Mouse (Mus musculus) stomach, postnatal 0 days (tissue): ENCODE results near the gene Mrpl34. TPM values are rescaled to one million over a fixed set of nuclear protein-coding genes. Genes with fewer than 3 reads are reported as not detected.

Experiments used
- ATAC-seq: fragments of 200-750 bp; cut with Nextera tagmentation; 2 replicates; pipeline ENCODE4 v1.8.0; 2017; ENCODE audit not compliant: low FRiP score, low TSS enrichment
- DNase-seq: peaks from one replicate; pipeline ENCODE4 v3.0.0-alpha.2; 2016; ENCODE audit warnings: low spot score
- H3K27ac ChIP-seq: fragments of 300-500 bp; sonication (generic); replicated peaks from 2 replicates; pipeline ENCODE4 v1.5.1; 2014; ENCODE audit warnings: mild to moderate bottlenecking, control low read depth
- H3K27me3 ChIP-seq: fragments of 300-500 bp; sonication (generic); 2 replicates; pipeline ENCODE4 v1.6.1; 2014; ENCODE audit warnings: low read length; ENCODE audit not compliant: control insufficient read depth, insufficient read depth
- H3K36me3 ChIP-seq: fragments of 300-500 bp; sonication (generic); 2 replicates; pipeline ENCODE4 v1.6.1; 2014; ENCODE audit warnings: low read length, mixed read lengths; ENCODE audit not compliant: control insufficient read depth, insufficient read depth
- H3K4me1 ChIP-seq: fragments of 300-500 bp; sonication (generic); replicated peaks from 2 replicates; pipeline ENCODE4 v1.6.1; 2014; ENCODE audit warnings: antibody characterized with exemption; ENCODE audit not compliant: control insufficient read depth, insufficient read depth
- H3K4me2 ChIP-seq: fragments of 300-500 bp; sonication (generic); replicated peaks from 2 replicates; pipeline ENCODE4 v1.6.1; 2014; ENCODE audit warnings: low read depth, mild to moderate bottlenecking, control low read depth, moderate library complexity
- H3K4me3 ChIP-seq: fragments of 300-500 bp; sonication (generic); 2 replicates; pipeline ENCODE4 v1.5.1; 2014; ENCODE audit warnings: low read depth, low read length, control low read depth
- H3K9ac ChIP-seq: fragments of 300-500 bp; sonication (generic); 2 replicates; pipeline ENCODE4 v1.6.1; 2014; ENCODE audit warnings: mild to moderate bottlenecking, low read length, control low read depth, mixed read lengths
- H3K9me3 ChIP-seq: fragments of 300-500 bp; sonication (generic); 2 replicates; pipeline ENCODE4 v1.6.1; 2016; ENCODE audit warnings: low read length; ENCODE audit not compliant: control insufficient read depth
- CTCF ChIP-seq: IDR thresholded peaks from 2 replicates; pipeline ENCODE4 v1.5.1; 2016; ENCODE audit warnings: antibody characterized with exemption, low read depth, mild to moderate bottlenecking, moderate library complexity
- EP300 ChIP-seq: optimal IDR thresholded peaks from 2 replicates; pipeline ENCODE3; 2016; ENCODE audit warnings: antibody characterized with exemption
- WGBS: fragments of 180-500 bp; shearing (Covaris S2); extraction: QIAGEN DNeasy Blood & Tissue Kit; methylation state at CpG from one replicate; pipeline ENCODE4 v1.1.7; 2014; 5-methylcytosine and 5-hydroxymethylcytosine counted together
- polyA plus RNA-seq: library from polyadenylated mRNA; unstranded; fragments of >200 nt; fragmentation: Nextera tagmentation; extraction: Ambion mirVana; gene quantifications from 2 replicates; pipeline ENCODE4 v1.2.1, GENCODE M21; 2015

Mrpl34 gene
- polyA plus RNA-seq, 1 experiment from 2014 or later, result 137 TPM

DNA sequence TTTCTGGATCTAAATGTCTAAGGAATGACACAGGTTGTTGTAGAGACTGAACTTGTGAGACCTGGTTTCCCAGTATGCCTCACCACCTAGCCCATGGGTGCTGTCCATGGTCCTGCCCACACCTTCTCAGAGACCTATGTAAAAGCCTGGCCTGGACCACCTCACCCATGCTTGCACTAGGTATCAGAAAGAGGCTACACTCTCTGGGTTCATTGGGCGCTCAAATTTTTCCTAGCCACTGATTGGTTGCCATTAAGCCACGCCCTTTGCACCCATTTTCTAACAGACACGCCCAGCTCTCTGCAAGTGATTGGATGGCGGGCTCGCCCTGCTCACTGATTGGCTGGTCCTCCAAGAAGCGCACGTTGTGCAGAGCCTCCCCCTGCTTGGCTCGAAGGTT lies 19.2 kb downstream of the Mrpl34 start:
- Histone ChIP-seq H3K36me3 (no peaks in the 10 kb centered on the region), H3K9ac (no peak overlapping the region), H3K9me3 (no peaks in the 10 kb centered on the region), H3K27ac (no peak overlapping the region), H3K4me2 (no peak overlapping the region), H3K4me1 (peaks cover 4% of the 10 kb centered on the region; the same call in 1 of the 2 replicates), H3K4me3 (no peak overlapping the region), H3K27me3 (no peaks in the 10 kb centered on the region)
- WGBS, result 62% methylated on average over 8 of the region's 8 CpGs
- DNase-seq (peak; percentile 75), ATAC-seq (no peak)
- TF ChIP-seq EP300 (no peak), CTCF (no peak)

DNA sequence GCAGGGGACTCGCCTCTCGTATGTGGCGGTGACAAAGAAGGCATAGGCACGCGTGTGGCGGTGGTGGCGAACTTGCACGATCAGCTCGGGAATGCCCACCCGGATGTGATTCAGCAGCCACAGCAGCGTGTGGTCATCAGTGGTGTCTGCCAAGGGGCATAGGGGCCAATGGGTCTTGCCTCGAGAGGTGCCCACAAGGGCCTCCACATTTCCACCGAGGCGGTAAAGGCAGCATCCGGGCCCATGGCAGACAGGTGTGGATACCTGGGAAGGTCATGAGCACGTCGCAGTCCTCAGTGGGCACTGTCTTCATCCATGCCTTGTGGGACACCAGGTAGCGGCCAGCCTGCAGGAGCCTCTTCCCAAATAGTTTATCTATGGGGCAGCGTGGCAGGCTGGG lies 20.0 kb downstream of the Mrpl34 start:
- H3K9ac ChIP-seq, result no peak overlapping the region
- ATAC-seq (no peak), DNase-seq (no peak)
- no peaks in the 10 kb centered on the region for H3K9me3 ChIP-seq
- H3K4me1 ChIP-seq, result peaks cover 9% of the 10 kb centered on the region
- peak overlapping the region; percentile 92; the same call in 1 of the 2 replicates for H3K4me2 ChIP-seq
- H3K4me3 ChIP-seq, result no peak overlapping the region
- no peak for TF ChIP-seq CTCF
- no peak for TF ChIP-seq EP300
- H3K27ac ChIP-seq, result no peak overlapping the region
- H3K27me3 ChIP-seq, result no peaks in the 10 kb centered on the region
- WGBS, result 94% methylated on average over 19 of the region's 19 CpGs
- no peaks in the 10 kb centered on the region for H3K36me3 ChIP-seq

DNA sequence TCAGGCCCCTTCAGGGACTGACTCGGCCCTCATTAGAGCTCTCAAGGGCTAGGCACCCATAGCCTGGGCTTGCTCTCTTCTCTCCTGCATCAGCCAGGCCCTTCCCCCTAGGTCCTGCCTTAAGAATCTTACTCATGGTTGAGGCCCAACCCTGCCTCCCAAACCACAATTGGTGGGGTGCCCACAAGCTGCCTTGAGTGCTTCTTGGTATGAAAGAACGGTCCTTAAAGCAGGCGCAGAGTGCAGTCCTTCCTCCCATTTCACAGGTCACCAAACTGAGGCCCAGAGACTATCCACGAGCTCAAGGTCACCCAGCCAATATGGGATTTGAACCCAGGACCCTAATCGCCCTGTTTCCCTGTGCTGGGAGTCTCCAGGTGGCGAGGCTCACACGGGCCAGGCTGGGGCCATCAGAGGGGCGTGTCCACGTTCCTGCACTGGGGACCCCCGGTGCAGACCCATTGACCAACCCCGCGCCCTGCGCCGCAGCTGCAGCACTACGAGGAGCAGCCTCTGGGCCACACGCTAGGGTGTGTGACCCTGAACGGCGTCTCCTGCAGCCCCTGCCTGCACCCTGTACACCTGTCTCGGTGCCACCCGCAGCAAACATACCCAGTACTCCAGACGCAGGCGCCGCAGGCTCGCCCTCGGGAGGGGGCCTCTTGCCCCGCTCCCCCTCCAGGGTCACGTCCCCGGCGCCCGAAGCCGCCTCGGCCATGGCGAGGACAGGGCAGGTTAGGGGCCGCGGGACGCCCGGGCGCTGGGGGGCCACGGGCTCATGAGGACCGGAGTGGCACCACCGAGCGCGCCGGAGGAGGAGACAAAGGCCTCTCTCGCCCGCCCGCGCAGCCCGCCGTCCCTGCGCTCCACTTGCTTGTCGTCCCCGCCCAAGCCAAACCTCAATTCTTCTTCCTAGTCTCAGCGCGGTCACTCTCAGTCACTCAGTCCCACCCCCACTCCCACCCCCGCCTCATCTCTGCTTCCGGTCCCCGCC lies 20.7 kb downstream of the Mrpl34 start, which contains the start of gene Ano8:
TSS of gene Ano8 (minus strand) at position 822 of the 994 bp plus-strand sequence.
- Histone ChIP-seq H3K4me1 (peaks cover 9% of the 10 kb centered on the region), H3K27ac (peak within 1 kb of the TSS; percentile 73; the same call in 1 of the 2 replicates), H3K9ac (peak within 1 kb of the TSS; percentile 78), H3K4me3 (peak within 1 kb of the TSS; percentile 72), H3K9me3 (no peaks in the 10 kb centered on the region), H3K27me3 (no peaks in the 10 kb centered on the region), H3K36me3 (no peaks in the 10 kb centered on the region), H3K4me2 (peak within 1 kb of the TSS; percentile 92)
- DNase-seq (peak; percentile 83), ATAC-seq (peak; percentile 47)
- TF ChIP-seq EP300, result no peak
- no peak for TF ChIP-seq CTCF
- WGBS, result 7% methylated on average over 44 of the region's 58 CpGs

DNA sequence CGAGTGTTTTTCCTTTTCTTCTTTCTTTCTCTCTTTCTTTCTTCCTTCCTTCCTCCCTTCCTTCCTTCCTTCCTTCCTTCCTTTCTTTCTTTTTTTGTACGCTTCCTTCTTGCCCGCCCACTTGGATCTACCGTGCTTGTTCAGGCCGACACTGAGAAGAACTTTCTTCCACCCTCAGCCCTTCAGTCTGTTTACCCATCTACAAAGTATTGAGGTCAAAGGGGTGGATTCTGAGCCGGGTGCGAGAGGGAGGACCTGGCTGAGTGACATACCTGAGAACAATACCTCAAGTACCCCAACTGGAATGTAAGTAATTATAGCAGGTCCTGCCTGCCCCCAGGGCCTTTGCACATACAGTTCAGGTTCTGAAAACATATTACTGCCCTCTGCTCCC lies 21.4 kb downstream of the Mrpl34 start:
- no peak overlapping the region for H3K27ac ChIP-seq
- TF ChIP-seq CTCF, result no peak
- TF ChIP-seq EP300, result no peak

DNA sequence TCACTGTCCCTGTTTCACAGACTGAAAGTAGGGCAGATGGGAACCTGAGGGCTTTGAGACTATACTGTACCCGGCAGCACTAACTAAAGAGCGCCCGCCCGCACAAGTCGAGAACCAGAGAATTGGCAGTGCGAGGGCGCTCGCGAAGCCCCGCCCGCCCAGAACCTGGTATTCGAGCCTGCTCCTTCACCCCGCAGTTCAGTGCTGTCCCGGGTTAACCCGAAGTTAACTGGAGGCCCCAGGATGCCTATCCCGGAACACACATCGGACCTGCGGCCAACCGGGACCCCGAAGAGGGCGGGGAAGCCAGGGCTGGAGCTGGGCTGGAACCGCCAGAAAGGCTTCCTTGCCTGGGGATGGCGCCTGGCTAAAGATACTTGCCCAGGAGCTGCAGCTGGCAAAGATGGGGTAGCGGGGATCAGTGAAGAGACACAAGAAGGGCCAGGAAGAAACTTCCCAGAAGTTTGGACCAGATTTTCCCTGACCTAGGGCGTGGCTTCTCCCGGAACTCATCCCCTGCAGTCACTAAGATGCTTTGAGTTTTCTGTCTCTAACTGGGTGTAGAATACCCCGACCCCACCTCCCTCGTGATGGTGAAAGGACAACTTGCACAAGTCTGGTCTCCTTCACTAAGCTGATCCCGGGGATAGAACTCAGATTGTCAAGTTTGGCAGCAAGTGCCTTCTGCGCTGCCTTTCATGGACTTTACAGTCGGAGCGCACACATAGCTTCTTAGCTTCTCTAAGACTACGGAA lies 23.1 kb downstream of the Mrpl34 start, which contains the start of gene Gtpbp3:
TSS of gene Gtpbp3 (plus strand) at position 413 of the 755 bp plus-strand sequence.
- peak within 1 kb of the TSS; percentile 86 for H3K27ac ChIP-seq
- H3K9me3 ChIP-seq, result no peaks in the 10 kb centered on the region
- under 1% methylated on average over 33 of the region's 33 CpGs for WGBS
- peak within 1 kb of the TSS; percentile 98 for H3K4me2 ChIP-seq
- TF ChIP-seq CTCF, result peak; percentile 32
- TF ChIP-seq EP300, result no peak
- H3K36me3 ChIP-seq, result peaks cover 6% of the 10 kb centered on the region; the same call in 1 of the 2 replicates
- peaks cover 9% of the 10 kb centered on the region for H3K4me1 ChIP-seq
- H3K4me3 ChIP-seq, result peak within 1 kb of the TSS; percentile 71
- peak within 1 kb of the TSS; percentile 75 for H3K9ac ChIP-seq
- ATAC-seq (peak; percentile 53), DNase-seq (peak; percentile 83)
- no peaks in the 10 kb centered on the region for H3K27me3 ChIP-seq

More for the DNA sequence above, 21.4 kb downstream of the Mrpl34 start:
- DNase-seq (no peak), ATAC-seq (no peak)
- Histone ChIP-seq H3K4me3 (peak overlapping the region; percentile 72), H3K4me1 (peaks cover 9% of the 10 kb centered on the region), H3K9ac (no peak overlapping the region), H3K27me3 (no peaks in the 10 kb centered on the region), H3K36me3 (no peaks in the 10 kb centered on the region), H3K9me3 (no peaks in the 10 kb centered on the region), H3K4me2 (peak overlapping the region; percentile 92)
- WGBS, result 4% methylated on average over 7 of the region's 7 CpGs
